Mouse (Mus musculus) lung, postnatal 0 days (tissue): Measurements from ENCODE around the gene Mad1l1. TPM values are rescaled to one million over a fixed set of nuclear protein-coding genes. Genes with fewer than 3 reads are reported as not detected.

ENCODE experiments used
- ATAC-seq: fragments of 200-750 bp; cut with Nextera tagmentation; 2 replicates; pipeline ENCODE4 v1.8.0; 2017; ENCODE audit warnings: moderate library complexity
- DNase-seq: peaks from one replicate; pipeline ENCODE4 v3.0.0-alpha.2; 2016; ENCODE audit warnings: low spot score
- H3K27ac ChIP-seq: fragments of 300-500 bp; sonication (generic); 2 replicates; pipeline ENCODE4 v1.5.1; 2014; ENCODE audit warnings: antibody characterized with exemption, mild to moderate bottlenecking, low read length, mixed read lengths
- H3K27me3 ChIP-seq: fragments of 300-500 bp; sonication (generic); replicated peaks from 2 replicates; pipeline ENCODE4 v1.6.1; 2014; ENCODE audit warnings: low read length, mixed read lengths; ENCODE audit not compliant: insufficient read depth
- H3K36me3 ChIP-seq: fragments of 300-500 bp; sonication (generic); 2 replicates; pipeline ENCODE4 v1.6.1; 2014; ENCODE audit warnings: low read length, mixed read lengths; ENCODE audit not compliant: insufficient read depth
- H3K4me1 ChIP-seq: fragments of 300-500 bp; sonication (generic); 2 replicates; pipeline ENCODE4 v1.6.1; 2014; ENCODE audit warnings: antibody characterized with exemption, low read depth, low read length, mixed read lengths; ENCODE audit not compliant: insufficient read depth
- H3K4me2 ChIP-seq: fragments of 300-500 bp; sonication (generic); replicated peaks from 2 replicates; pipeline ENCODE4 v1.6.1; 2014; ENCODE audit warnings: low read depth, mild to moderate bottlenecking, low read length, moderate library complexity, mixed read lengths
- H3K4me3 ChIP-seq: fragments of 300-500 bp; sonication (generic); 2 replicates; pipeline ENCODE4 v1.5.1; 2014; ENCODE audit warnings: low read depth, low read length
- H3K9ac ChIP-seq: fragments of 300-500 bp; sonication (generic); replicated peaks from 2 replicates; pipeline ENCODE4 v1.6.1; 2014; ENCODE audit warnings: low read depth, mild to moderate bottlenecking
- H3K9me3 ChIP-seq: fragments of 300-500 bp; sonication (generic); 2 replicates; pipeline ENCODE4 v1.6.1; 2016; ENCODE audit warnings: low read length, mixed read lengths
- CTCF ChIP-seq: IDR thresholded peaks from 2 replicates; pipeline ENCODE4 v1.5.1; 2016; ENCODE audit warnings: antibody characterized with exemption, mild to moderate bottlenecking
- EP300 ChIP-seq: IDR thresholded peaks from 2 replicates; pipeline ENCODE4 v1.6.1; 2016; ENCODE audit warnings: antibody characterized with exemption, mild to moderate bottlenecking, control low read depth
- WGBS: fragments of 180-500 bp; shearing (Covaris S2); extraction: QIAGEN DNeasy Blood & Tissue Kit; methylation state at CpG from one replicate; pipeline ENCODE4 v1.1.7; 2014; 5-methylcytosine and 5-hydroxymethylcytosine counted together
- polyA plus RNA-seq: library from polyadenylated mRNA; unstranded; fragments of >200 nt; fragmentation: Nextera tagmentation; extraction: Ambion mirVana; gene quantifications from 2 replicates; pipeline ENCODE4 v1.2.1, GENCODE M21; 2015

Mad1l1 gene
- polyA plus RNA-seq, 1 experiment from 2014 or later: 18.4 TPM

- WGBS: 89% methylated on average over 7 of the region's 7 CpGs
- Histone ChIP-seq H3K27me3 (no peaks in the 10 kb centered on the region), H3K9ac (no peak overlapping the region), H3K9me3 (no peaks in the 10 kb centered on the region), H3K4me2 (no peak overlapping the region), H3K4me3 (no peak overlapping the region), H3K4me1 (no peaks in the 10 kb centered on the region), H3K27ac (no peak overlapping the region), H3K36me3 (no peaks in the 10 kb centered on the region)
- no peak for DNase-seq
- no peak for ATAC-seq
- TF ChIP-seq CTCF (no peak), EP300 (no peak)
Observed at GRCm38 (mm10) chr5:140134021-140134420, 187.3 kb downstream of the Mad1l1 start.

GRCm38 (mm10) chr5:140128414-140128981 lies 192.9 kb downstream of the Mad1l1 start:
- no peak for ATAC-seq

GRCm38 (mm10) chr5:140127981-140128380 lies 193.4 kb downstream of the Mad1l1 start:
- Histone ChIP-seq H3K4me2 (no peak overlapping the region), H3K27ac (no peak overlapping the region), H3K9ac (no peak overlapping the region), H3K4me1 (0 out of 2 replicates have a peak, but pooled peaks cover 3% of the 10 kb centered on the region), H3K27me3 (no peaks in the 10 kb centered on the region), H3K36me3 (no peaks in the 10 kb centered on the region), H3K4me3 (no peak overlapping the region), H3K9me3 (no peaks in the 10 kb centered on the region)
- no peak for TF ChIP-seq CTCF
- no peak for TF ChIP-seq EP300
- DNase-seq (no peak), ATAC-seq (no peak)
- 91% methylated on average over 7 of the region's 7 CpGs for WGBS

More at GRCm38 (mm10) chr5:140128414-140128981, 192.9 kb downstream of the Mad1l1 start:
- no peak for DNase-seq
- Histone ChIP-seq H3K4me3 (no peak overlapping the region), H3K4me1 (no peaks in the 10 kb centered on the region), H3K27me3 (no peaks in the 10 kb centered on the region), H3K36me3 (no peaks in the 10 kb centered on the region), H3K9me3 (no peaks in the 10 kb centered on the region), H3K4me2 (no peak overlapping the region), H3K9ac (no peak overlapping the region), H3K27ac (no peak overlapping the region)
- TF ChIP-seq CTCF: no peak
- no peak for TF ChIP-seq EP300
- 85% methylated on average over 9 of the region's 9 CpGs for WGBS

GRCm38 (mm10) chr5:140124626-140125025 lies 196.7 kb downstream of the Mad1l1 start:
- ATAC-seq (no peak), DNase-seq (no peak)
- Histone ChIP-seq H3K4me1 (0 out of 2 replicates have a peak, but pooled peaks cover 3% of the 10 kb centered on the region), H3K27ac (no peak overlapping the region), H3K4me2 (no peak overlapping the region), H3K4me3 (no peak overlapping the region), H3K9ac (no peak overlapping the region), H3K9me3 (no peaks in the 10 kb centered on the region), H3K36me3 (no peaks in the 10 kb centered on the region), H3K27me3 (no peaks in the 10 kb centered on the region)
- 90% methylated on average over 1 of the region's 1 CpGs for WGBS
- TF ChIP-seq EP300: no peak
- no peak for TF ChIP-seq CTCF

GRCm38 (mm10) chr5:140123640-140124366 lies 197.5 kb downstream of the Mad1l1 start:
- H3K4me1 ChIP-seq: 0 out of 2 replicates have a peak, but pooled peaks cover 3% of the 10 kb centered on the region
- no peaks in the 10 kb centered on the region for H3K9me3 ChIP-seq
- no peak overlapping the region for H3K27ac ChIP-seq
- no peaks in the 10 kb centered on the region for H3K27me3 ChIP-seq
- no peak overlapping the region for H3K4me3 ChIP-seq
- peak; percentile 57 for DNase-seq
- no peak for TF ChIP-seq CTCF
- no peak for TF ChIP-seq EP300
- H3K9ac ChIP-seq: no peak overlapping the region
- no peak overlapping the region for H3K4me2 ChIP-seq
- ATAC-seq: peak; percentile 88
- 64% methylated on average over 4 of the region's 4 CpGs for WGBS
- no peaks in the 10 kb centered on the region for H3K36me3 ChIP-seq

GRCm38 (mm10) chr5:140123194-140123593 lies 198.2 kb downstream of the Mad1l1 start:
- ATAC-seq (peak; percentile 9; the same call in 1 of the 2 replicates), DNase-seq (no peak)
- WGBS: 40% methylated on average over 5 of the region's 5 CpGs
- Histone ChIP-seq H3K4me2 (no peak overlapping the region), H3K9ac (no peak overlapping the region), H3K4me1 (0 out of 2 replicates have a peak, but pooled peaks cover 3% of the 10 kb centered on the region), H3K36me3 (no peaks in the 10 kb centered on the region), H3K4me3 (no peak overlapping the region), H3K27ac (no peak overlapping the region), H3K27me3 (no peaks in the 10 kb centered on the region), H3K9me3 (no peaks in the 10 kb centered on the region)
- TF ChIP-seq CTCF (no peak), EP300 (no peak)
